Mouse (Mus musculus): ENCODE measurements around the gene Rab3a.

Gene Rab3a

DNA sequence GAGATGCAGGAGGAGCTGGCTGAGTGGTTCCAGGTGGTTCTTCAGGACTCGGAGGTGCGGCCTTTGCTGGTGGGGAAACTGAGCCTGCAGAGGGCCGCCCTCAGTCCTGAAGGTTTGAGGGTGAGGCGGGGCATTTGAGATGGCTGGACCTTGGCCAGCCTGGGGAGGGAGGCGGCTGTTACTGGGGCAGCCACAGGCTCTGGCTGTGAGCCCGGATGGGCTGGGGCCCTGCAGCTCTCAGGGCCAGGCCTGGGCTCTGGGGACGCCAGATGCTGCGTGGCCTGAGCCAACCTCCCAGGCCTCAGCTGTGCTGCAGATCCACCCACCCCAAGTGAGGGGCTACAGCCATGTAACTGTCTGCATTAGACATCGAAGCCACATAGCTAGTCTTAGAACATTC, 19.4 kb downstream of the Rab3a start:
- DNase-seq (ENCODE audit: low read depth, low spot score): peak; percentile 94

DNA sequence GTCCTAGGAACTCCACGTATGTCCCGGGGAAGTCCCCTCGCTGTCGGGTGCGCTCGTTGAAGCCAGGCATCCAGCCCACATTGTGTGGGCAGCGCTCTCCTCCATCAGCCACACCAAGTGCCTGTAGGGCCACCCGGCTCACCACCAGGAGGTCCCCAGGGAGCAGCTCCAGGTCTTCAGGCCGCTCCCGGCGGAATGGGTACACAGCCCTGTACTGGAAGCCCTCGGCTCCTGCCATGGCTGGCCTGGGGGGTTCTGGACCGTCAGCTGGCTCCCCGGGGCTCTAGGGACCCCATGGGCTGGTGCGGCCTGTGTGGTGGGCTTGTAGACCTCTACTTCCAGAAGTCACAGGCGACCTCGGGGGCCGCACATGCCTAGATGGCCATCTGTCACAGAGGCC, 20.3 kb downstream of the Rab3a start:
- DNase-seq (ENCODE audit: low read depth, low spot score): no peak

DNA sequence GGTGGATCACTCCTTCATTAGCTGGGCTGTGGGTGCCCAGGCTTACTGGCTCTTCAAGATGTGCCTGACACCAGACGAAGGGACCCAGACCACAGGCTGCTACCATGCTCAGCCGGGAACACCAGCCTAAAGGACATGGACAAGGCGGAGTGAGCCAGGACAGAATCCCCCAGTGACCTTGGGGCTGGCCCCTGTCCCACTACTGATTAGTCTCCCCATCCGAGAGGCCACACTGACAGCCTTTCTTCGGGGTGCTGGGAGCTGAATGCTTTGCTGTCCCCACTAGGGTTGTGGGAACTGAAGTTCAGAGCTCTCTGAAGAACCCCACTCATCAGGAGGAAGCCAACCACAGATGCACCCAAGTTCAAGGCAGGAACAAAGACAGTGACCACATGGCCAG, 20.7 kb downstream of the Rab3a start:
- no peak for DNase-seq (ENCODE audit: low read depth, low spot score)

DNA sequence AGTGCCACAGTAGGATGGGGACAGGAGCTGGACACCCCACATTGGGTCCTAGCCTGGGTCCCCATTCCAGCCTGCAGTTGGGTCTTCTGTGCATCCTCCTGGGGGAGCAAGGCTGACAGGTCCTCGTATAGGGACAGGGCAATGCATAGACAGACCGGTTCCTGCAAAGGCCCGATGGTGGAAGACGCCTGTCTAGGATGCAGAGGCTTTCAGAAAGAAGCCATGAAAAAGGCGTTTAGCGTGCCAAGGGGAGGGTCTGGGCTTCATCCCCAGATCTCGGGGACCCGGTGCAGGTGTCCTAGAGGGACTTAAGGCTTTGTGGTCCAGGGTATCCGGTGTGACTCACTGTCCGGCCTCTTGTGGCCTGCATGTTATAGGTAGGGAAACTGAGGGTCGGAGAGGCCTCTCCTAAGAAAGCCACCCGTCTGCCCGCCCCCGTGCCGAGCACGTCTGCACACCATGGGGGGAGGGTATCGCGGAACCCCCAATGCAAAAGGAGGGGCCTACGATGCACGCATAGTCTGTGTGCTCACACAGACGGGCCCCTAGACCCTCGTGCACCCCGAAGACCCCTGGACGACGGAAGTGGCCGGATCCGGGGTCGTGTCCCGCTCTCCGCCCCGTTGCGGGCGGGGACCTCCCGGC, 21.5 kb downstream of the Rab3a start:
- DNase-seq (ENCODE audit: low read depth, low spot score): no peak

DNA sequence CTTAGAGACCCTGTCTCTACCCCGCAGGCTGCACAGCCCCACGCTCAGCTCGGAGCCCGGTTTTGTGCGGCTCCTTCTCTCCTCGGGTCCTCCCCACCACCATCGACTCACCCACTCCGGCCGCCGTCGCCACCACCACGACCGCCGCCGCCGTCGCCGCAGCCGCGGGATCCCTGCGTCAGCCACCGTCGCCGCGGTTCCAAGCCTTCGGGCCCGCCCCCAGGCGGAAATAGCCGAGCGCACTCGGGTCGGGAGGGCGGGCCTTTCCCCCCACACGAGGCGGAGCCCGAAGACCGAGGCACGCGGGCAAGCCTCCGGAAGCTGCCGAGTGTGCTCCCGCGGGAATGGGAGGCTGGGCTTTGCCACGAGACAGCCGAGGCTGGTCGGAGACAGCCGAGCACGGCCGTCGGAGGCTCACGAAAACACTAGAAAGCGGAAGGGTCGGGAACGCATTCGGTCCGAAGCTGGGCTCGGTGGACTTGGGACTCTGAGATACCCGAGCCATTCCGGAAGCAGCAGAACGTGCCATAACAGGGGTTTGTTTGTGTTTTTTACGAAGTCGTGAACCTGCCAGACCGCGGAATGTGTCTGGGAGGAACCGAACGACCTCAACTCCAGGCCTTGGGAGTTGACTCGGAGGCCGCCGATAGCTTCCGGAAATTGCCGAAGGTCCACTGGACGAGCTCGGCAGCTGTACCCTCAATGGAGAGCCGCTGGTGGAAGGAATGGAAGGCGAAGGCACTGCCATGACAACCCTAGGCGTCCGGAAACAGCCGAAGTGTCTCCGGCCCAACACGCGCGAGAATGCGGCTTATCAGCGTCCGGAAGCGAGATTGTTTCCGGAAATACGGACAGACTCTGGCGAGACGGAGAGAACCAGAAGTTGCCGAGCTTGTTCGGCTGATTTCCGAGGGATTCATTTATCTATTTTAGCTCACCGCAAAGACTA, 22.3 kb downstream of the Rab3a start, which contains the start of gene Pik3r2:
Gene Pik3r2, minus strand, starts transcription at position 218 of the 949 bp plus-strand sequence.
- peak; percentile 98 for DNase-seq (ENCODE audit: low read depth, low spot score)

DNA sequence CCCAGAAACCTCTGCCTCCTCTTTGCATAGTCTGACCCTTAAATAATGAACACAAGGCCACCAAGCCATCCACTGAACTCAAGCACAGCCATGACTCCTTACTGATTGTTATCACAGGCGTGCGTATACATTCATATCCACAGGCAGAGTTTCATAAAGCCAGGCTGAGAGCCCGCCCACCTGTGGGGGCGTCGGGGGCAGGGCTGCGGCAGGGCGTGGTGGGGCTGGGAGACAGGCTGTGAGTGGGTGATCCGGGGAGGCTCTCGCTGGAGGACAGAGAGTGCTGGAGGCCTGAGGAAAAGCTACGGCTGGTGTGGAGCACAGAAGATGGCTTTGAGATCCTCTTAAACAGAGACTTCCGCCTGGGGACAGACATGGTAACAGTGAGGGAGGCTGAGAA, 25.6 kb downstream of the Rab3a start:
- no peak for DNase-seq (ENCODE audit: low read depth, low spot score)

DNA sequence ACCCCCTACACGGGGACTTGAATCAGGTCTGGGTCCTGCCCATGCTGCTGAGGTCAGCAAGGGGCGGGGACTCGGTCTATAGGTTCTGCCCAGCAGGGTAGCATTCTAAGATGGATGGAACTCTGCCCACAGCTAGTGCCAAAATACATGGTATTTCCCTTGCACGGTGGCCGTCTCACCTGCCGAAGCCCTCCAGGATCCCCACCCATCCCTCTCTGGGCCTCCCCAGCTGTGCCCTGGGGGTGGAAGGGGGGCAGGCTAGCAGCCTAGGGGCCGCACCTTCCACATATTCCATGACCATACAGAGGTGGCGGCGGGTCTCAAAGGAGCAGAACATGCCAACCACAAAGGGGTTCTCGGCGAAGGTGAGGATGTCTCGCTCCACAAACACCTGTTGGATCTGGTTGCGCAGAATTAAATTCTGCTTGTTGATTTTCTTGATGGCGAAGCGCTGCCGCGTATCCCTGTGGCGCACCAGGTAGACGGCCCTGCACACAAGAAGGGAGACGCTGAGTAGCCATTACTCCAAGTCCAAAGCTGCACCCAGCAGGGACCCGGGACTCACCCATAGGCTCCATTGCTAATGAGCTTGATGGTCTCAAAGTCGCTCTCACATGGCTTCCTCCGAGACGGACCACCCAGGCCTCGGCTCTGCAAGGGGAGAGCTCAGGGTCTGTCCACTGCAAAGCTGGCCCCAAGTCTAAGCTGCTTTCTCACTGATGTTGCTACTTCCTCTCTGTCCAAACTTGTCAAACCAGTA, 32.0 kb downstream of the Rab3a start:
- DNase-seq (ENCODE audit: low read depth, low spot score): no peak

DNA sequence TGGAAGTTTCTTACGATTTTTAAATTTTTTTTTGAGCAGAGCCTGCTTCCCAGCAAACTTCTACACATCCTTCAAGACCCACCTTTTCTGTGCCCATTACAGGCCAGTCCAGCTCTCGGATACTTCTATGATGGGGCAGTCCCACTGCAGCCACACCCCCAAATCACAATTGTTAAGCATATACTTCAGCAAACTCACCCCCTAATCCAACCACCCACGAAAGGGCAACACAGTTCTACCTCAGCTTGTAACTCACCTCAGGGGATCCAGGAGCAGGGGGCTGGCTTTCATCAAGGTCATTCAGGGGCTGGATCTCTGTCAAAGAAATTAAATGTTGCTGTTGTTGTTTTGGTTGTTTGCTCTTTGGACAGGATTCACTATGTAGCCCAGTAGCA, 32.6 kb downstream of the Rab3a start:
- DNase-seq (ENCODE audit: low read depth, low spot score): no peak

DNA sequence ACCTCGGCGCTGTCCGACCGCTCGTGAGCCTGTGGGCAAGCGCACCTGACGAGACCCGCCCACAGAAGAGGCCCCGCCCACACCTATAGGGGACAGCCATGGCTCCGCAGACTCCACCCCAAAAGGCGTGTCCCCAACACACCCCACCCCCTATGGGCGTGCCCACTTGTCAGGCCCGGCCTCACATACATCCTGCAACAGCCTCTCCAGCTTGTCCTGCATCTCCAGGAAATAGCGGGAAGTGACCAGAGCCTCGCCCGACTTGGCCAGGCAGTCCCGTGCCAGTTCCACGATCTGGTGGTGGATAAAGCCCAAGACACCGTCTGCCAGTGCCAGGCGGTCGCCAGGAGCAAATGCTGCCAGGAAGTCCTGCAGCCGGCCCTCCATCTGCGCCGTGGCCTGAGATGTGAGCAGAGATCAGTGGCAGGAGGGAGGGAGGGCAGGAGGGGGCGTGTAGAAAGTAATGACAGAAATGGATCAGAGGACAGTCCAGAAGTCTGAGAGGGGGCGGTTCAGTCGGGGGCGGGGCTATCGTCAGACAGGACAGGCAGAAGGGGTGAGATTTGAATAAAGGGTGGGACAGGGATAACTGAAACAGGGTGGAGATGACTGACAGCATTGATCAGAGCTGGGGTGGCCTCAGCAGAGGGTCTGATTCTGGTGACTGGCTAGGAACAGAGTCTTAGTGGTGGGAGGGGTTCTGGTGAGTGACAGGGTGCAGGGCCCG, 33.6 kb downstream of the Rab3a start:
- no peak for DNase-seq (ENCODE audit: low read depth, low spot score)

DNA sequence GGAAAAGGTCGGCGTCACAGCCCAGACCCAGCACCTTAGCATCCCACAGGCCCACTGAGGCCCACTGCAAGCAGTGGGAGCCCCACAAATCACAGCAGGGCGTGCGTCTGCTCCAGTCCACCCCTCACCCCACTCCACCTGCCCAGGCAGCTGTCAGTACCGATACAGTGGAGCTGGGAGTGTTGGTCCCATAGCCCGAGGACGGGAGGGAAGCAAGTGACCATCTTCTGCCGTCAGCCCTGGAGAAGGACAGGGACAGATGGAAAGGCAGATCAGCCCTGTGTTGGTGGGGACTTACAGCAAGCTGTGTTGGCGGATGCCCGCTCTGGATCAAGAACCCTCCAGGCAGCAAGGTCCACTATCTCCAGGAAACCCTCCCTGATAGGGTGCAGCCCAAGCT, 34.6 kb downstream of the Rab3a start:
- no peak for DNase-seq (ENCODE audit: low read depth, low spot score)

DNA sequence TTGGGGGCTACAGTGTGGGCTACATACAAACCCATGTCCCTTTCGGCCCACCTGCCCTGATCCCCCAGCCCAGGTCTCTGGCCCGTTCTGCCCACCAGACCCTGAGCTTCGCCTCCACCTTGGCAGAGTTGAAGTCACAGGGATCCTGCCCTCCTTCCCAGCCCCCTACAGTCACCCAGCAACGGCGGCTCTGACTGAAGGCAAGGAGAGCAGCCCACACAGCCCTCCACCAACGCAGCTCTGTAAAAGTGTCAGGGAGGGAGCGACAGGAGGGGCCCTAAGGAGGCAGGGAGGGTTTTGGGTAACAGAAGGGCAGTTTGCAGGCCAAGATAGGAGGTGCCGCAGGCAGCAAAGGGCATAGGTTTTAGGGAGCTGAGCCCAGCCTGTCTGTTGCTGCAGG, 36.4 kb downstream of the Rab3a start:
- DNase-seq (ENCODE audit: low read depth, low spot score): no peak

DNA sequence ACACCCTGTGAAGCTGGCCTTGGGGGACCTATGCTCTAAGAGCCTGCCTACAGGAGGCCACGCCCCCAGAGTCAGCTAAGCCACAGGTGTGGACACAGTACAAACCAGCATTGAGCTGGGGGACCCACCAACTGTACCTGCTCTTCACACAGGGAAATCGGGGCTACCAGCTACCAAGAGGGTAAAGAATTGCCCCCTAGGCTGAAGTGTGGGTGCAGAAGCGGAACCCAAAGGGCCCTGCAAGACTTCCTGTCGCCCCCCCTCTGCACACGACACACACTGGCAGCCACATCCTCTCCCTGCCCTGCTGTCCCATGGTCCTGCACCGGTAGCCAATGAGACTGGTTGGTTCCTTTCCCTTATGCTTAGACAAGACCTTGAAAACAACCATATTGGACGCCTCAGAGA, 36.8 kb downstream of the Rab3a start:
- DNase-seq (ENCODE audit: low read depth, low spot score): no peak

DNA sequence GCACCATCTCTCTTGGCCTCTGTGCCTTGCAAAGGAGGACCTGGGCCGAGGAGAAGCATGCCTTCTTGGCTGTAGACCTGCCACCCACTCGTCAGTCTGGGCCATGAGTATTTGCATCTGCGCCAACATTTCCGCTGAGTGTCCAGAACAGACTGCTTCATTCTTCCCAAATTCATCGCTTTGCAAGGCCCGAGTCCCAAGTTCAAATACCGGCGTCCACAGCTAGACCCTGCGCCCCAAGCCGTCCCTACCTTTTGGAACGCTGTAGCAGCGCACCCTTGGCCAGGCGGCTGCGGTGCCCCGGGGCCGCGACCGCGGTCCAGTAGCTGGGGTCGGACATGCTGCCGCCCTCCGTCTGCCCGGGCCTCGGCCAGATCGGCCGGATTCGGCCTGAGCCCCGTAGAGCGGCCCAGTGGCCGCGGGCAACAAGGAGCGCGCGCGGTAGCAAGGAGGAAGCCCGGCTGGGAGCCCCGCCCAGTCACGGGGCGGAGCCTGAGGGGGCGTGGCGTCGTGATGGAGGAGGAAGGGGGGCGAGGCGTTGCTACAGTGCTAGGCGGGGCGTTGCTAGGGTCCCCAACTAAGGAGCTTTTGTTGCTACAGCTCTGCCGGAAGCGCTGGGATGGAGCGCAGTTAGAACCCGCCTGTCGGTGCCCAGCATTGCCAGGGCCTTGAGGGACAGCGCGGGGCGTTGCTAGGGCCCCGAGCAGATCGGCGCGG, 37.7 kb downstream of the Rab3a start:
- peak; percentile 87 for DNase-seq (ENCODE audit: low read depth, low spot score)

DNA sequence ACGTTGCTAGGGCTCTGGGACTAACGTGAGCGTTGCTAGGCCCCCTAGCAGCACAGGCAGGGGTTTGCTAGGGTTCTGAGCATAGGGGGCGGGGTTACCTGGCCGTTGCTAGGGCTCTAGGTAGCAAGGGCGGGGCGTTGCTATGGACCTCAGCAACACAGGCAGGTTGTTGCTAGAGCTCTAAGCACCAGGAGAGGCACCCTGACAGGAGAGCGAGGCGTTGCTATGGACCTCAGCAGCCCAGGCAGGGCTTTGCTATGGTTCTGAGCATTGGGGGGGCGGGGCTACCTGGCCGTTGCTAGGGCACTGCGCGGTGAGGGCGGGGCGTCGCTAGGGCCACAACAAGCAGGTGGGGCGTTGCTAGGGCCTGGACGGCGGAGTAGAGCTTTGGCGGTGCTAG, 38.2 kb downstream of the Rab3a start:
- DNase-seq (ENCODE audit: low read depth, low spot score): peak; percentile 43

DNA sequence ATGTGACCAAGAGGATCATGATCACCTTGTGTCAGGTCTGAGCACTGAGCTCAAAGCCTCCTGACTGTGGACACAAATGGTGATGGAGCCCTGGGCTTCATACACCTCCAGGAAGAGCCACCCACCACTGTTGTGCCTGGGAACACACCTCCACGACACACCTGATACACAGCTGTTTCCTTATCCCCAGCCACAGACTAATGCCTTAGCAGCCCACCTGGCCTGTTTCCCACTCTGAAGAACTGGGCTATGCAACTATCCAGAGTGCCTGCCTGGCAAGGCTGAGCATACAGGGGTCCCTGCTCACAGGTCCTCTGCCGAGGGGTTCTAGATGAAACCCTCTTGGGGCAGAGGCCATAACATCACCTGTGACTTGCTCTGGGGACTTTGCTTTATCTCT, 39.7 kb downstream of the Rab3a start:
- no peak for DNase-seq (ENCODE audit: low read depth, low spot score)

DNA sequence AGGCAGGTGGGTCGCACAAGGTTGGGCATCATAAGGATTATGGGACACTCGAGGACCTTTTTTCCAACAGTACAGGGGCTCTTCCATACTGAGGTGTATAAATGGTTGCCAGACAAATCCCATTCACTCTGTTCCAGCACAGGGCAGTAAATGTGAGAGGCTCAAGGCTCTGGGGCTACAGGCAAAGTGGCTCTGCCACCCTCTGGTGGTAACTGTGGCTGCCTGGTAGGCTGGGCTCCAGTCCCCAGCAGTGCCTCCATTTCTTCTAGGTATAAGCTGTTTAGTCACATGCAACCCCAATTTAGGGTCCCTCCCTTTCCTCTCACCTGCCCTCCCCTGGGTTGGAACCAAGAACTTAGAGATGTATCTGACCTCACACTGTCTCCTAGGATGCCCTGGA, 40.9 kb downstream of the Rab3a start:
- DNase-seq (ENCODE audit: low read depth, low spot score): no peak

DNA sequence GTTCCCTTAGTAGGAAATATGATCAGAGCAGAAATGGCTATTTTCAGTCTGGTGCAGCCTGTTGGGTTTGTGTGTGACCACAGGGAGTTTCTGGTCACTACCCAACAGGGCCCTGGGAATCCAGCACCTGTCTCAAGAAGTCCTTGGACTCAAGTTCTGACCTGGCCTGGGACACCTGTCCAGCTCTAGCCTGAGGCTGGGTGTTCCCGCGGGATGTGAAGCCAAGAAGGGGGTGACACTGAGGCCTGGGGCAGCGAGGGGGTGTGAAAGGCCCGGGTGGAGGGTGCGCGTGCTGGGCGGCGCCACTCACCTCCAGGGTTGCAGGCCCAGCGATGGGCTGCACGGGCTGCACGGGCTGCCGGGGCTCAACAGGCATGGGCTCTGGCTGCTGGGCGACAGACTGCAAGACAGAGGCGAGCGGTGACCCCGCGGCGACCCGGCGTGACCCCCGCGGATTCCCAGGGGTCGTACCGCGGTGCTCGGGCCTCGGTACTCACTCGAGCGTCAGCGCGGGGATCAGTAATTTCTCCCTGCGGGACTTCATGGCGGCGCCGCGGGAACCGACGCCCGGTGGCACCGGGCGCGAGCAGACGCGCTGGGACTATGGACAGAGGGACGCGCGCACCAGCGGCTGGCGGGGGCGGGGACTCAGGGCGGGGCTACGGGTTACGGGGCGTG, 42.1 kb downstream of the Rab3a start:
- DNase-seq (ENCODE audit: low read depth, low spot score): no peak

DNA sequence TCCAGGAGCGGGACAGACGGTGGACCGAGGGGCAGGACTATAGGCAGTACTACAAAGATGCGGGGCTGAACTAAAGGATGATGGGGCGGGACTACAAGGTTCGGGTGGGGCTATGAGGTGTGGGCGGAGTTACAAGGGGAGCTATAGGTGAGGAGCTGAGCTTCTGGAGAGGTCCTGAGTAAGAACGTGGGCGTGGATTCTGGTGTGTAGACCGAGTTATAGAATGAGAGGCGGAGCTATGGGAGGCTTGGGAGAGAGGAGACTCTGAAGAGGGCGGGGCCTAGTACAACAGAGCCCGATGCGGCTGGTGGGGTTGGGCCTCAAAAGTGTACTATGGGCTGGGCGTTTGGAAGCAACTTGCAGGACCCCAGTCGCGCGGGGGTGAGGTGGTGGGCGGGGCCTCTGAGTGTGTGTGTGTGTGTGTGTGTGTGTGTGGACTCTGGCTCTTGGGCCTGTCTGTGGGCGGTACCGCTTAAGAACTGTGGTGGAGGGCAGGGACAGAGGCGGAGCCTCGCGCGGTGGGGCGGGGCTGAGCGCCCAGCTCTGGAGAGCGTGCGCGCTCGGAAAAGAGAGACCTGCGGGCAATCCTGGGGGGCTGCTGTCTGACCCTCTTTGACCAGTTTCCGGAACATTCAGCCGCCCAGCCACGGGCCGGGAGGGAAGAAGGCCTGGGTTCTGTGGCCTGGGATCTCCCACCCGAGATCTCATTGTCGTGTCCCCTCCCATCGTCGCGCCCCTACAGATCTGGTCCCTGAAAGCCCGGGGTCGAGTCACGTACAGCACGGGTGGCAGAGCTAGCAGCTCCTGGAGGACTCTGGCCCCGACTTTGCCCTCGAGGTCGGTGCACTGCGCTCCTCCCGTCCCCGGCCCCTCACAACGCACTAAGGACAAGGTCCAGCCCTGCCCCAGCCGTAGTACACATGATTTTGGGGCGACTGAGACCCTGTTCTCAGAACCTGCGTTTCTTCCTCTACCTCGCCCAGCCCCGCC, 42.9 kb downstream of the Rab3a start:
- DNase-seq (ENCODE audit: low read depth, low spot score): peak; percentile 74

DNA sequence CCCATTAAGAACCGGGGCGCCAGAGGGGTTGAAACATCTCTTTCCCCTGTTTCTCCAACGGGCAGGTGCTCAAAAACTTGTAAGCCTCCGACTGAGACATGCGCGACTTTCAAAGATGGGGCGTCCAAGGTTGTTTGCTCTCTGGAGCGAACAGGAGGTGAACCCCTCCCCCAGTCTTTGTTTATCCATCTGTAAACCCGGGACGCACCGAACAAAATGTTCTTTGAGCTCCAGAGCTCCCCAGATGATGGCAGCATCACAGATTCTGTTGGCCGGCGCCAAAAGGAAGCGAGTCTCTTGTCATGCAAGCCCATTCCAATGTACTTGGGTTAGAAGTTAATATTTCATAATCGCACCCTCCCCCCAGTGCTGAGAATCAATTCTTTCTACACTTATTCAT, 43.8 kb downstream of the Rab3a start:
- no peak for DNase-seq (ENCODE audit: low read depth, low spot score)
